In genomic region chr17:26514581-26515030, GRCm38 (mm10) we compare ENCODE assay signal across 10 mouse cellular contexts. TPM values are rescaled to one million over a fixed set of nuclear protein-coding genes. Genes with fewer than 3 reads are reported as not detected.
A peak's percentile ranks its signal among the peaks of the same experiment; 100 is the strongest.
DNase-seq lines count a peak whose midpoint lies in the region; ATAC-seq and TF ChIP-seq lines count a peak whose summit lies in the region.
"Had no signal": no experiment of that assay in that cellular context is flagged by ENCODE, and none has a peak within 500 bp of the region (broad histone marks: within the 10 kb centered on the region; RNA-seq: fewer than 3 reads in every experiment).

No protein-coding gene starts in this region.

- no peak for TF ChIP-seq POLR2A in olfactory bulb, adult 2 months (IDR thresholded peaks at IDR 0.05; ENCODE audit: insufficient read depth, low read depth, low read length)

- 73% methylated on average over 3 of the region's 3 CpGs for WGBS in intestine, embryonic 15.5 days
- WGBS in intestine, embryonic 16.5 days = 73% methylated on average over 3 of the region's 3 CpGs
- 81% methylated on average over 3 of the region's 3 CpGs for WGBS in olfactory bulb, adult 2 months

- H3K4me1 ChIP-seq in intestine, embryonic 15.5 days (replicated peaks) = peaks cover 10% of the 10 kb centered on the region
- H3K4me1 ChIP-seq in intestine, embryonic 16.5 days (ENCODE audit: control insufficient read depth, insufficient read depth, low read length) = peaks cover 19% of the 10 kb centered on the region; the same call in 1 of the 2 replicates
- peaks cover 36% of the 10 kb centered on the region for H3K4me1 ChIP-seq in olfactory bulb, adult 2 months (ENCODE audit: control insufficient read depth, insufficient read depth, low read length)

- no peaks in the 10 kb centered on the region for H3K36me3 ChIP-seq in intestine, embryonic 15.5 days
- H3K36me3 ChIP-seq in intestine, embryonic 16.5 days (ENCODE audit: control insufficient read depth, insufficient read depth, low read length) = no peaks in the 10 kb centered on the region
- H3K36me3 ChIP-seq: forebrain, embryonic 15.5 days had no signal

- H3K9me3 ChIP-seq in intestine, embryonic 15.5 days = no peaks in the 10 kb centered on the region
- H3K9me3 ChIP-seq in intestine, embryonic 16.5 days (ENCODE audit: control insufficient read depth, low read length) = no peaks in the 10 kb centered on the region
- H3K9me3 ChIP-seq: forebrain, embryonic 15.5 days had no signal

- H3K4me2 ChIP-seq in intestine, embryonic 15.5 days (replicated peaks) = no peak overlapping the region
- no peak overlapping the region for H3K4me2 ChIP-seq in intestine, embryonic 16.5 days (ENCODE audit: low read depth, low read length)
- H3K4me2 ChIP-seq: forebrain, embryonic 15.5 days had no signal

- H3K4me3 ChIP-seq in intestine, embryonic 15.5 days (replicated peaks) = no peak overlapping the region
- H3K4me3 ChIP-seq in intestine, embryonic 16.5 days (ENCODE audit: low read length) = no peak overlapping the region
- H3K4me3 ChIP-seq in olfactory bulb, adult 2 months (ENCODE audit: insufficient read depth, low read depth, low read length) = no peak overlapping the region
- H3K4me3 ChIP-seq: forebrain, embryonic 15.5 days had no signal

- DNase-seq in adrenal gland, adult 2 months = peak; percentile 90
- no peak for DNase-seq in embryo, embryonic 11 days
- DNase-seq in cerebellum, postnatal 14 days = no peak
- DNase-seq: midbrain, embryonic 14.5 days had no signal

- peak; percentile 39; the same call in 1 of the 2 replicates for ATAC-seq in intestine, embryonic 15.5 days
- no peak for ATAC-seq in intestine, embryonic 16.5 days
- ATAC-seq in granulocyte monocyte progenitor cell, adult 5-6 weeks (replicated peaks; ENCODE audit: poor library complexity, severe bottlenecking) = peak; percentile 7; the same call in 1 of the 2 replicates
- ATAC-seq in cerebellum, adult (ENCODE audit: insufficient number of reproducible peaks, low FRiP score, low TSS enrichment) = no peak
- ATAC-seq: forebrain, embryonic 15.5 days had no signal

- no peak for TF ChIP-seq CTCF in olfactory bulb, adult 2 months (IDR thresholded peaks at IDR 0.05; ENCODE audit: insufficient read depth, low read depth, low read length)

- no peaks in the 10 kb centered on the region for H3K27me3 ChIP-seq in intestine, embryonic 15.5 days (replicated peaks)
- H3K27me3 ChIP-seq in intestine, embryonic 16.5 days (replicated peaks; ENCODE audit: control insufficient read depth, insufficient read depth, low read length) = no peaks in the 10 kb centered on the region
- H3K27me3 ChIP-seq: forebrain, embryonic 15.5 days had no signal

- no peak overlapping the region for H3K27ac ChIP-seq in intestine, embryonic 15.5 days
- H3K27ac ChIP-seq in intestine, embryonic 16.5 days (ENCODE audit: low read length) = no peak overlapping the region
- peak overlapping the region; percentile 10; the same call in 1 of the 2 replicates for H3K27ac ChIP-seq in olfactory bulb, adult 2 months (ENCODE audit: insufficient read depth, low read depth, low read length)
- H3K27ac ChIP-seq: forebrain, embryonic 15.5 days had no signal

- H3K9ac ChIP-seq in intestine, embryonic 15.5 days = no peak overlapping the region
- no peak overlapping the region for H3K9ac ChIP-seq in intestine, embryonic 16.5 days (ENCODE audit: low read depth, low read length)
- H3K9ac ChIP-seq: forebrain, embryonic 15.5 days had no signal

RNA-seq across cellular contexts. Expression of gene Ergic1, which starts 46.7 kb away (rescaled TPM):
- polyA plus RNA-seq in intestine, embryonic 15.5 days (2015; fragmentation: Nextera tagmentation; extraction: Ambion mirVana) = 97.0 and 100 TPM in 2 replicates
- polyA plus RNA-seq in intestine, embryonic 16.5 days (2015; fragmentation: Nextera tagmentation; extraction: Ambion mirVana) = 88.6 and 91.2 TPM in 2 replicates
- total RNA-seq in adrenal gland, adult 2 months (2021) = 100 to 1,000 TPM; 166 to 170 TPM
- polyA plus RNA-seq in adrenal gland, adult 2 months (2012; rRNA removed) = 132 and 156 TPM in 2 replicates
- total RNA-seq in granulocyte monocyte progenitor cell, adult 5-6 weeks (2014; fragmentation: Nextera tagmentation) = 88.4 and 89.5 TPM in 2 replicates
- 51.5 and 52.4 TPM in 2 replicates for total RNA-seq in granulocyte monocyte progenitor cell, adult 5-6 weeks (2017)
- polyA plus RNA-seq in olfactory bulb, adult 2 months (2012; ENCODE audit: insufficient read depth, insufficient read length, low replicate concordance, missing spikeins) = not detected in 2 replicates

RNA-seq across cellular contexts. Expression of gene Dusp1, which starts 47.3 kb away (rescaled TPM):
- polyA plus RNA-seq in intestine, embryonic 15.5 days (2015; fragmentation: Nextera tagmentation; extraction: Ambion mirVana) = 14.3 and 15.1 TPM in 2 replicates
- 12.2 and 14.4 TPM in 2 replicates for polyA plus RNA-seq in intestine, embryonic 16.5 days (2015; fragmentation: Nextera tagmentation; extraction: Ambion mirVana)
- 10 to 100 TPM; 33.5 to 67.7 TPM for total RNA-seq in adrenal gland, adult 2 months (2021)
- polyA plus RNA-seq in adrenal gland, adult 2 months (2012; rRNA removed) = 80.9 and 86.9 TPM in 2 replicates
- total RNA-seq in granulocyte monocyte progenitor cell, adult 5-6 weeks (2014; fragmentation: Nextera tagmentation) = 20.4 and 21.3 TPM in 2 replicates
- total RNA-seq in granulocyte monocyte progenitor cell, adult 5-6 weeks (2017) = 34.3 and 43.2 TPM in 2 replicates
- polyA plus RNA-seq in olfactory bulb, adult 2 months (2012; ENCODE audit: insufficient read depth, insufficient read length, low replicate concordance, missing spikeins) = not detected in 2 replicates

Comparison
In these comparisons a context has a peak if more than half of its experiments do, and no peak if none do; other contexts are left out.
1. ATAC-seq: peak in intestine, embryonic 15.5 days (single experiment) and granulocyte monocyte progenitor cell, adult 5-6 weeks (single experiment); none in intestine, embryonic 16.5 days (single experiment) and cerebellum, adult (single experiment).
2. RNA of gene Dusp1, which starts 47.3 kb away (polyA plus RNA-seq): 80.9 to 86.9 TPM in adrenal gland, adult 2 months, 14.3 to 15.1 TPM in intestine, embryonic 15.5 days and 12.2 to 14.4 TPM in intestine, embryonic 16.5 days; not detected in olfactory bulb, adult 2 months; every median in the first group is over 10 times any median in the second.